Mouse (Mus musculus) kidney, postnatal 36 days (tissue): ENCODE measurements at regions not wholly inside any gene's neighbourhood (a gene's known extent, or its start where the extent isn't known, plus 50 kb on each side); places are given as distances from the start of the nearest gene placed in this dataset.
A peak's percentile ranks its signal among the peaks of the same experiment; 100 is the strongest.

Experiments used
- DNase-seq, 2 experiments: peaks; one replicate each; pipeline ENCODE4 v3.0.0; 2021 to 2022; ENCODE audit warnings: mixed read lengths in 2 of 2

DNA sequence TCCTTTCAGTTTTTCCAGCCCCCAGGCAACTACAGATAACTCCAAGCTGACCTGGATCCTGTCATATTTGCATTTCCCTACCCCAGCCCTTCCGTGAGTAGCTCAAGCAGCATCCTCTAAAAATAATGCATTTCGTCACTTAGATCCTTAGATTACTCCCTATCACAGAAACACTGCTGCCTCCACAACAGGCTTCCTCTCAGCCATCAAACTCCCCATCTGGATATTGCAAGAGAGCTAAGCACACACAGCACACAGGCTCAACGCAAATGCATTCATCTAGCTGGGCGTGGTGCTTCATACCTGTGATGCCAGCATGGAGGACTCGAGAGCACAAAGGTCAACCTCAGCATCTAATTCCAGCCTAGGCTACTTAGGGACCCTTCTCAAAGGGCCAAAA, 260.9 kb downstream of the Sox4 start:
- DNase-seq, result no peak

DNA sequence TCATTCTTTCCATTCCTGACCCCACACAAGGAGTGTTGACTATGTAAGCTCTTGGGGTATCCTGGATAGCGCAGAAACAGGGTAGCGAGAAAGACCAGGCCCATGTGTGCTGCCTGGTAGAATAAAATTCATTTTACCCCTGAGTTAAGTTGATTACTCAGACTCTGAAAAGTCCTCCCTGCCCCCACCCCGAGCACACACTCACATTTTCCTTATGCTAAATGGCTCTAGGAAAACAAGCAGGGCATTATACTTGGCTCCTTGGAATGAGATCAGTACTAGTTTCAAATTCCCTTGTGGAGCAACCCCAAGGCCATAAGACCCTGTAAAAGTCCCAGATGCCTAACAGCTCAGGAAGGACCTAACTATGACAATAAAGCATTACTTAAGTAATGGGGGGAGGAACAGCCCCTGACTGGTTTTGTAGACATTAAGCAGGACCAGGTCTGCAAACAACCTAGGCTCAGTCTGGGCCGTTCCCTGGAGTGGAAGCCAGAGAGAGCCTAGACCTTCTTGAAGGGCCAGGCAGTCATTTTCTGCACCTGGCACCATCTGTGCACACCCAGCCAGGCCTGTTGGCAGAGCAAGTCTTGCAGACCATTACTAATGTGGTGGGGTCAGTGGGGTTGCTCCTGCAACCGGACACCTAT, 262.9 kb downstream of the Sox4 start:
- DNase-seq, result no peak

DNA sequence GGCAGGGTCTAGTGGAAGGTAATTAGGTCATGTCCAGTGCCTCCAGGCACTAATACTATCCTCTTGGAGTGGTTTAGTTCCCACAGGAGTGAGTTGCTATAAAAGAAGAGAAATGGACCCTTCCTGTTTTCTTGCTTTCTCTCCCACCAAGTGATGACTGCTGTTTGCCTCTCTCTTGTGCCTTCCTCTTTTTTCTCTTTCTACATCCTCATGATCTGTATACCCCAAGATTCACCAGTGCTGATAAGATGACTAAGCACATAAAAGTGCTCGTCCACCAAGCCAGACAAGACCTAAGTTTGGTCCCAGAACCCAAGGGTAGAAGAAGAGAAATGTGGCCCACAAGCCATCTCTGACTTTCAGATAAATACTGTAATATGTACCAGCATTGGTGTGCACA, 265.7 kb downstream of the Sox4 start:
- no peak for DNase-seq

DNA sequence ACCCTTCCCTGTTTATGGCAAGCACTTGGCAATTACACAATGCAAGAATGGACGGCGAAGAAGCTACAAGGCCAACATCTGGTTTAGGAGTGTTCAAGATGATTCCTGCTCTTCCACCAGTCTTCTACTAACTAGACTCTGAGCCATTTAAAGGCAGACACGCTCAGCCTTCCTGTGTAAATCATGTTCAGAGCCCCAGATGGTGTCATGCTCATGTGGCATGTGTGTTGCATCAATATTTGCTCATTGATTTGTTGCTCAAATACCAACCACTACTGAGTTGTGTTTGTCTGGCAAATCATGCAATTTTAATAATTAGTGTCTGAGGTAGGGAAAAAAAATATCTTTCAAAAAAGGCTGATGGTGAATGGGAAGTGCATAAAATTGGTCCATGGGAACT, 269.2 kb downstream of the Sox4 start:
- DNase-seq, result no peak

DNA sequence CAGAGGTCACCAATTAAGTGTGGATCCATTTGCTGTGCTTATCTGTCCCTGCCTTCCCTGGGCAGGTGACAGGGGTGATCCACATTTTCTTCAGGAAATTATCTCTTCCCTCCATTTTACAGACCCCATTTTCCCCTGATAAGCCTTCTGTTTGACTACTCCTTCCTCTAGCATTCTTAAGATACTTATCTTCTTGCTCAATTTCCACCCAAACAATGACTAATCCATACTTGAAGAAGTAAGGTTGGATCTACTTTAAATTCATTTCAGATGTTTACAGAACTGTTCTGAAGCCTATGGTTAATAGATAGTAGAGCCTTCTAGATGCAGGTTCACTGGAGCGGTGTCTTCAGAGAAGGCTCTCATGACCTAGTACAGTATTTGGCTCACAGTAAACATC, 273.2 kb downstream of the Sox4 start:
- no peak for DNase-seq

DNA sequence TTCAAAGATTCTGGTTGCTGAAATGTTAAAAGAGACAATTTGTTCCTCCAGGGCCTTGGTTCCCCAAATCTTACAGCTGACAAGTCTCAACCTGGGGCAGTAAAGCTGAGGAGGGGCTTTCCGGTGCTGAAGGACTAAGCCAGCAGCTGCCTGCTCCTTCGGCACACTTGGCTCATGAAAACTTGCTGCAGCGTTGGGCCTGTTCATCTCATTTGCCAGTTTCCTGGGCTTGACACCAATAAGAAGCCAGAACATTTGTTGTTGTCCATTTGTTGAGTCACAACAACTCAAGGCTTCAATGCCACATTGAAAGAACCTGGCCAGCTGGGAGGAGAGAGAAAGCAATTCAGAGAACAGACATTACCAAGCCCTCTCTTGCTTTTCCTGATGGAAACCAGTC, 279.9 kb downstream of the Sox4 start:
- DNase-seq, result no peak

DNA sequence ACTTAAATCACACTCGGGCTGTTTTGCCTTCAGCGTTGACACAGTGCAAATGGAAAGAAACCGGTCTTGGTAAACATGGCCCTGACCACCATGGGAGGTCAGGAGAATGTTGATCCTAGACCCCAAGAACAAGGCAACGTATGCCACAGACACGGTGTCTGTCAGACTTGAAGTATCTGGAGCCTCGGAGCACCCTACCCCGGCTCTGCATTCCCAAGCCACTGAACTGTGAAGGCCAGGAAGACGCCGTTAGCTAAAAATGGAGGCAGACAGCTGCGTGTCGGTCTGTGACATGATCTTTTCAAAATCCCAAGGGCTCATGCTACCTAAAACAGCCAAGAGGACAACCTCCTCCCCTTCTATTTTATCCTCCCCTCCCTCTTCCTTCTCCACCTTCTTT, 282.0 kb downstream of the Sox4 start:
- peak; percentile 38 to 59 for DNase-seq

DNA sequence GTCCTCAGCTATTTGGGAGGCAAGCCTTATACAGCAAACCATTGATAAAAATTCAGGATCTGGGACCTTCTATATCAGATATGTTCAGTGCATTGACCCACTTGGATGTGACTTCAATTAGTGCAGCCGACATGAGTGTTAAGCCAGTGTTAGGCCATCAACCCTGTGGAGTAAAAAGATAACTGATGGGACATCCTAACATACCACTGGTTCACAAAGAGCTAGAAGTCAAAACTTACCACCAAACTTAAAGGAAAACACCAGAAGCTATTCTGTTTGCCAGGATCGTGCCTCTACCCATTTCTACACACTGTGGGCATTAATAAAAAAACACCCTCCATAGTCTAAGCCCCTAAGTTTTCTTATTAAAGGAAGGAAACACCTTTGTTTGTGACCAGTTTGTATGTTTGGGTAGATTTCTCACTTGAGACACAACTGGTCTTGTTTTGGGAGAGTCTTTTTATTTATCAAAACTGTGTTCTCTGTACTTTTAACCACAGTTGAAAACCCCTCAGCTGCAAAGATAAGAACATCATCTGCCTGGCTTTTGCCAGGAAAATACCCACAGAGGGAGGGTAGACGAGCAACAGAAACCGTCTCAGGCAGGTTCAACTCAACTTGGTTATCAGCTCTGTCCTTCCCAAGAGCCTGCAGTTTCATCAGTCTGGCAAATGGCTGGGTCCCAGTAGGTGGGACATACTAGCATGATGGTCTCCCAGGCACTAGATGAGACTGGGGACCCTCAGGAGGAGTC, 283.5 kb downstream of the Sox4 start:
- DNase-seq, result no peak

DNA sequence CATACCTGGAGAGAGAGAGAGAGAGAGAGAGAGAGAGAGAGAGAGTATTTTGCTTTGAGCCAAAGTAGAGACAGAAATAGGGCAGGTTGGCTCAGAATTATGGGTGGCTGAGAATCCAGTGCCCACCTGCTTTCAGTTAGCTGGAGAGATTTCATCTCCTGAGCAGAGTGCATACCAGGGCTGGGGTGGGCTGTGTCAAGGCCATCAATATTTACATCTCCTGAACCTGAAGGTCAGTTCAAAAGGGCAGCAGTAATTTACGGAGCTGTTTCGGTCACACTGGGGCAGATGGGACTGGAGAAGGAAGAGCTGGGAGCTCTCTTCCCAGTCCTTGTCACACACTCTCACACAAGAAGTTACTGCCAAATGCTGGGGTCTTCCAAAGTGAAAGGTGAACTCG, 286.7 kb downstream of the Sox4 start:
- no peak for DNase-seq

DNA sequence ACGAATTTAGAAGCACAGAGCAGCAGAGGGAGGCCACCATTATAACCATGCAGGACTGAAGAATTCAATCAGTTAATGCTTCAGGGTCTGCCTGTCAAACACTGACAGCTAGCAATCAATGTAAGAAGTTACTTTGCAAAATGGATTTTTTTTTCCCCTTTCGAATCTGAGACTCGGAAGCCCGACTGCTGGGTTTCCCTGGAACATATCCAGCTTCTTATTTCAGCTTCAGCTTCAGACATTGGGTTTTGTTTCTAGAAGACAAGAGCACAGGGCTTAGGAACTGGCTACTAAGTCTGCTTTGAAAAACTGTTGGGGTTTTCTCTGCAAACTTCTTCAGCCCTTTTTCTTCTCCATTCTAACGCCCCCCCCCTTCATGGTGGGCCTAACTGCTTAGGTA, 288.4 kb downstream of the Sox4 start:
- DNase-seq, result no peak

DNA sequence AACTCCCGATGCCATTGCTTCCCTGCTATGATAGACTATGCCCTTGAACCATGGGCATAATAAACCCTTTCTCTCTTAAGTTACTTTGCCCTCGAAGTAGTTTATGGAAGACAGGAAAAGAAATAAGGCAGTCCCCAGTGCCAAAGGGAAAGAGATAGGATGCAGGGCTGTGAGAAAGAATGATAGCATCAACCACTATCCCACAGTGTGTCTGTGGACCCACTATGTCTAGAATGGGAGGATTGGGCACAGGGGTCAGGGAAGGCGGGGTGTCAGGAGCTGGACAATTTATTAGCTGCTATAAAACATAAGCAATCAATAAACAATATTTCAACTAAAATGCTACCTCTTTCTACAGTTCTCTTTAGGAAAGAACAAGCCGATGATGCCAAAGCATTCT, 288.8 kb downstream of the Sox4 start:
- DNase-seq, result no peak

DNA sequence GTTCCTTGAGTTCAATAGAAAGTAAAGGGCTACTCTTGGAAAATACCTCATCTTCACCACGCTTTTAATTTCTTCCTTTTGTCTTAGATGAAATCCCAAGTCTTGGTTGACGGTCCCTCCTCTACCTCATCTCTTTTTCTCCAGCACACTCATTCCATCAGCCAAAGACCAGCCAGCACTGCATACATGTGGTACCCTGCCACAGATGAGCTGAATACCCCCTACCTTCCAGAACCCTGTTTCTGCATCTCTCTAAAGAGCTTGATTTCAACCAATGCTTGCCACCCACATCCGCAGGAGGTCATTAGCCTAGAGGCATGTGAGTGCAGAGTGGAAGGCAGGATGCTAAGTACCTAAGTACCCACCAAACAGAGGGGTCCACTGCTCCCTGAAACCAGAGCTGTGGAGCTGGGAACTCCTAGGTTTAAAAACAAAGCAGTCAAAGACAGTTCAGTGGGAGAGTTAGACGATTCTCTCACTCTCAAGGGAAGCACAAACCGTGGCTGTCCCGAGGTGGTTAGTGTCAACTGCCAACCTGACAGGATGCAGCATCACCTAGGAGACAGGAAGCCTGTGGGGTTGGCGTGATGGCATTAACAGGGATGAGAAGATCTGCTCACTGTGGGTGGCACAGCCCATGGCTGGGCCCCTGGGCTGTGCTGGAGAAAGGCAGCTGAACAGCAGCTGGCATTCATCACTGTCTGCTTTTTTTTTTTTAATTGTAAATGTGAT, 289.4 kb downstream of the Sox4 start:
- DNase-seq, result no peak

DNA sequence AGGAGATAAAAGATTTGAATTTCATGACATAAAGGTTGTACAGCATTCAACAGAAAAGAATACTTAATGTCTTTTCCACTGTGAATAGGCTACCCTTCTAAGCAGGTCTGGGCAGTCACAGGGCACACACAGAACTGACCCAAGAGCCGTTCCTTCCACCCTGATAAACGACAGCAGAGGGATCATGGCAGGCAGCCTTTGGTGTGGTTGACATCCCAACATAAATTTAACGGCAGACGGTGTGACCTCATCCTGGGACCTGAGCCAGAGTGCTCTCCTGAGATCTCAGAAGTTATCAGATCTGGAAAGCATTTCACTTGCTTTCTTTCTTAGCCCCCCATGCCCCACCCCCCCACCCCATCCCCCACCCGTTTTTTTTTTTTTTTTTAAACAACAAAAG, 290.1 kb downstream of the Sox4 start:
- peak; percentile 56 to 66 for DNase-seq

DNA sequence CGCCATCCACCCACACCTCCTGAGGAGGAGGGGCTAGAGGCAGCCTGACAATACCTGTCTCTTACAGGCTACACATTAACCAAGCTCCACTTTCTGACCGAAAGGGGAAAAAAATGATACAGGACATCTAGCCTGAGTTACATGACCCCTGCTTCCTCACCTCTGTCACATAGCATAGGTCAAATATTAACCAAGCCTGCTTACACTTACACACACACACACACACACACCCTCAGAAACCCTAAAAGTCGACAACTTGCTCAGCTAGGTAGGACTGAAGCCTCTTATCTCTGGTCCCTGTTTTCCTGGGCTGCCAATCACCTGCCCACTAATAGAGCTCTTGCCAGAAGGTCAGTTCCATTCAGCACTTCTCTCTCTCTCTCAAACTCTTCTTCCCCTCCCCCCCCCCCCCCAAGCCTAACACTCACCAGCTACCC, 291.2 kb downstream of the Sox4 start:
- DNase-seq, result peak; percentile 23 to 62

DNA sequence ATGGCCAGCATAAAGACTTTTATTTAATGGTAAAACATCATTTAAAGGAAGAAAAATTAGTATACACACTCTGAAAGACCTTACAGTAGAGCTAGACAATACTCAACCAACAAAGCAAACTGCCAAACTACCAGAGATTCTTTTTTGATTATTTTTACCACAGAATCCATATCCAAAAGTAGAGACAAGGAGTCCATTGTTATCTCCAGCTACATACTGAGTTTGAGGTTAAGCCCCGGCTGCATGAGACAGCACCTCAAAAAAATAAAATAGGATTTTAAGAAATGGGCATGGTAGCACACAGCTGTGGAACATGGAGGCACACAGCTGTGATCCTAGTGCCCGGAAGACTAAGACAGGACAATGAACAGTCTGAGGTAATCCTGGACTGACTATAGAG, 293.4 kb downstream of the Sox4 start:
- no peak for DNase-seq

DNA sequence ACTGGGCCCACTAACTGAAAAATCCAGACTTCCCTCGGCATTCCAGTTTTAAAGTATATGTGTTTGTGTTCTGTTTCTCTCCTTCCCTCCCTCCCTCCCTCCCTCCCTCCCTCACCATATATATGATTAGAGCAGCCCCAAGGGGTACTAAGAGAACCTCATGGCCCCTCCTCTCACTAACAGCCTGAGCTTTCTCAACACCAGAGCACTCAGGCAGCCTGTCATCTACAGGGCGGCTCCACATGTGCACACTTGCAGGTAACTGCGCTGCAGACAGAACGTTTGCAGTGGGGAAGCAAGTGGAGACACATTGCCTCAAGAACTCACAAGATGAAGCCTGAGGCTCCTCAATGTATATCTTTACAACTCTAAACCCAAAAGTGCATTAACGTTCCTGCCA, 294.9 kb downstream of the Sox4 start:
- no peak for DNase-seq

DNA sequence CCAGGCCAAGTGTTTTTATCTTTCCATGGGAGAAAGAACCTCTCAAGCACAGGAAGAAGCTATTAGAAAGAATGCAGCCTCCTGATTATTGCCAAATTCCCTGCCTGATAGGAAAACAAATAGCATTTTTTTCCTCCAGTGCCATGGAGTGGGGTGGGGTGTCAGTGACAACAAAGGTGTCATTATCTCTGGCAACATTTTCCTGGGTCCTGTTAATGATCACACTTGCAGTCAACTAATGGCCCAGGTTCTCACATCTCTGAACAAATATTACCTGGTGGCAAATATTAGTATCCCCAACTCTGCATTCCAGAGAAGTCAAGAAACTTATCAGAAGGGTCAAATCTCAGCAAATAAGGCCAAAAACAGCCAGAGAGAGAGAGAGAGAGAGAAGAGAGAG, 298.6 kb downstream of the Sox4 start:
- no peak for DNase-seq

DNA sequence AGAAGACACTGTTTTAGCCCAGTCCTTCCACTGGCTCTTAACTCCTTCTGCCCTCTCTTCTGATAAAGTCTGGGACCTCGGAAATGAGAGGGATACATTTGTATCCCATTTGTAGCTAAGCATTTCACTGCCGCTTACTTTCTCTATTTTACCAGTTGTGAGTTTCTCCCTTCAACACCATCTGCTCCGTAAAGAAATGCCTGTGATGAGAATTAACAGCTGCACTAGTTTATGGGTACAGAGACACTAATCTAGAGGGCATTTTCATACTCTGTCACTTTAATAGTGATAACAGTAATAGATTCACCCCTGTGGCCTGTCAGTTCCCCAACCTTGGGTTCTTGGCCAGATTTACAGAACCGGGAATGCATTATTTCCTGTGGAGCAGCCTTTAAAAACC, 300.2 kb downstream of the Sox4 start:
- no peak for DNase-seq

DNA sequence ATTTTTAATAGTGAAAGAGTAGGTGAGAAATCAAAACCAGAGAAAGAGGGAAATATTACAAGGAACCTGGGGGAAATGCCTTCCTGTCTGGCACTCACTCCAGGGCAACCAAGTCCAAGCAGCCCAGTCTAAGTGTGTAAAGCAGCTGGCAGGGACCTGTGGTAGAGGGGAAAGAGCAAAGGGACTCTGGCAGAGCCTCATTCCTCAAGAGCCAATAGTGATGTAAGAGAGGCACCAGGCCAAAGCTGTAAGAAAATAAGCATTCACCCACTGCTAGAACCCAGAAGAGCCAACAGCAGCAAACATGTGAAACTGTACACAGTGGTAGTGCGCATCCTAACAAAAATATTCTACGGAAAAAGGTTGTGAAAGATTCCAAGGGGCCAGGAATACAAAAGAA, 301.7 kb downstream of the Sox4 start:
- DNase-seq, result peak; percentile 67 to 78

DNA sequence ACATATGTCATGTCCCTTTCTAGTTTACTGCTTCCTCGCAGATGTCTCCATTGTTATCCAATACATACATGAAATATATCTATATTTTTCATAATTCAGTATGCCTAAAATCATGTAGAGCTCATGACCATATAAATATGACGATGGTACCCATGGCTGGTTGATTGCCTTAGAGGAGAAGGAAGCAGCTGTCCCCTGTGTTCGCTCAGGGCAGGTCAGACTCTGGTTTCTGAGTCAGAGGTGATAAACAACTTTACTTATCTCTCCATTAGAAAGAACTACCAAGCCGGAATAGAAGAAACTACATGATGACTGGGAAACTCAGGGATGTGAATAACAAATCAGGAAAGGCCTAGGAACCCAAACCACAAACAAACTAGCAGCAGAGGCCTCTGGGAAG, 307.6 kb downstream of the Sox4 start:
- no peak for DNase-seq

DNA sequence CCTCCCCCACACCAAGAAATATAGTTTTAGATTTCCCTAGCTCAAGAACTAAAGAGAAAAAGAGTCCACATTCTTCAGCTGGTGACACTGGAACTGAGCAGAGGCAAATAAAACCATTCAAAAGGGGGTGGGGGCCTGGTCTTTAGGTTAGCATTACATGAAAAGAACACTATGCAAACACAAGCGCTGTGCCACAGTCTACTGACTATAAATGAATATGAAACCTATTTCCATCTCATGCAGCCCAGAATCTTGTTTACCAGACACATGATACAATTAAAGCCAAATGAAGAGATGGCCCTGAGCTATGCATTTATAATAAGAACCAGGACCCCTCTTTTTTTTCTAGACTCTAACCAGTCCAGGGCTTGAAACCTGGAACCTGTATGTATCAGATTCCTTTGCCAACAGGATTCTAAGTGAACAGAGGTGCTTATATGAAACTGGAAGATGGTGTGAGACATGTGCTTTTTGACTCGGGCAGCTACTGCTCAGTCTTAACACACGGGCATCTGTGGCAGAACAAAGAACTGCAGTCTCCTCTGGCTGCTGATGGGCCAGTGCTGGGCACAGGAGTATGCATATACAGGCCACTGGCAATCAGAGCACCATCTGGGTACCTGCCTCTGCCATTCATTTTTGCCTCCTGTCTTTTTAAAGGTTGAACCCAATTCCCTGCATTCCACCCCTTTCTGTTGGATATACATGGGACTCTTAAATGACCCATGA, 308.5 kb downstream of the Sox4 start:
- no peak for DNase-seq

DNA sequence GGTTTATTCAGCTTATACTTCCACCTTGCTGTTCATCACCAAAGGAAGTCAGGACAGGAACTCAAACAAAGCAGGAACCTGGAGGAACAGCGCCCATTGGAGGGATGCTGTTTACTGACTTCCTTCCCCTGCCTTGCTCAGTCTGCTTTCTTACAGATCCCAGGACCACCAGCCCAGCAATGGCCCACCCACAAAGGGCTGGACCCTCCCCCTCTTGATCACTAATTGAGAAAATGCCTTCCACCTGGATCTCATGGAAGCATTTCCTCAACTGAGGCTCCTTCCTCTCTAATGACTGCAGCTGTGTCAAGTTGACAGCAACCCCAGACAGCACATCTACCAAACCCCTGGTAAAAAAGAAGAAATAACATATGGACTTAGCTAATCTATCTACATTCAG, 312.7 kb downstream of the Sox4 start:
- DNase-seq, result no peak

DNA sequence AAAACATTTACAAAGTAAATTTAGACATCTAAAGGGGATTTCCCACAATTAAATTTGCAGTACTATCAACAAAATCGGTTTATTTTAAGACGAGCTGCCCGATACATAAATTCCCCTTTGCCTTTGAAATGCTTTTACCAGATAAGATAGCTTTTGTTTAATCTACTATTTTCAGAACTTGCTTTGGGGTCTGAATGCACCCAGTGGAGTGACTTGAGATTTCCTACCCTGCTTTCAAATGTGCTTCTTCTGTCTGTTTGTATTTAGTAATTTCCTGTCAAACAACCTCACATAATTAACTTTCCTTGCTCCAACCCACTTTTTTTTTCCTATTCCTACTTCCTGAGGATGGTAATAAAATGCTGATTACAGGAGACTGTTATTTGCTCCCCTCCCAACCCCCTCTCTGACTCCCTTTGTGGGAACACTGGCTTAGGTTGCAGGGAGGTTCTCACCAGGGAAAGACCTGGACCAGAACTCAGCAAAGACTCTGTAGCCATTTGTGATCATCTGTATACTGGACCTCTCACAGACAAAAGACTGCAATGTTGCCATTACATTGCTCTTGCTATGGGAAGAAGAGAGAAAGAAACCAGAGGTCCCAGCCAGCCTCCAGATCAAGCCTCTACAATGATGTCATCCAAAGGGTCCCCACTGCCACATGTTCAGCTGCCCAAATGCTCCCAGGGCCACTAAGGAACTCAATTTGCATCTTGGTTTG, 318.1 kb downstream of the Sox4 start:
- DNase-seq, result no peak
